Mouse (Mus musculus) liver, adult 2 months (tissue): ENCODE results near the gene Faap20.

Source experiments
- CTCF ChIP-seq: fragments of 200-500 bp; IDR thresholded peaks from 2 replicates; pipeline ENCODE4 v1.5.1; 2011; ENCODE audit warnings: low read depth, low read length, control low read depth
- POLR2A ChIP-seq: fragments of 200-500 bp; IDR thresholded peaks from 2 replicates; pipeline ENCODE4 v1.6.1; 2011; ENCODE audit warnings: low read length, control low read depth; ENCODE audit not compliant: insufficient read depth; ENCODE audit errors: extremely low read depth

- TF ChIP-seq CTCF (no peak), POLR2A (no peak)
Measured at GRCm38 (mm10) chr4:155281652-155282051, 32.0 kb downstream of the Faap20 start.
